Mouse (Mus musculus) subcutaneous adipose tissue, adult 2 months (tissue): ENCODE data around the gene Crip3. TPM values are rescaled to one million over a fixed set of nuclear protein-coding genes. Genes with fewer than 3 reads are reported as not detected.

Experiments
- polyA plus RNA-seq: library from polyadenylated mRNA; depleted of rRNA; stranded (reverse); fragments of >200 nt; gene quantifications from 2 replicates; pipeline ENCODE4 v1.2.3, GENCODE M21; 2012; ENCODE audit warnings: low replicate concordance; rRNA removed

Gene Crip3
- 1.0 and 1.8 TPM in 2 replicates for polyA plus RNA-seq

DNA sequence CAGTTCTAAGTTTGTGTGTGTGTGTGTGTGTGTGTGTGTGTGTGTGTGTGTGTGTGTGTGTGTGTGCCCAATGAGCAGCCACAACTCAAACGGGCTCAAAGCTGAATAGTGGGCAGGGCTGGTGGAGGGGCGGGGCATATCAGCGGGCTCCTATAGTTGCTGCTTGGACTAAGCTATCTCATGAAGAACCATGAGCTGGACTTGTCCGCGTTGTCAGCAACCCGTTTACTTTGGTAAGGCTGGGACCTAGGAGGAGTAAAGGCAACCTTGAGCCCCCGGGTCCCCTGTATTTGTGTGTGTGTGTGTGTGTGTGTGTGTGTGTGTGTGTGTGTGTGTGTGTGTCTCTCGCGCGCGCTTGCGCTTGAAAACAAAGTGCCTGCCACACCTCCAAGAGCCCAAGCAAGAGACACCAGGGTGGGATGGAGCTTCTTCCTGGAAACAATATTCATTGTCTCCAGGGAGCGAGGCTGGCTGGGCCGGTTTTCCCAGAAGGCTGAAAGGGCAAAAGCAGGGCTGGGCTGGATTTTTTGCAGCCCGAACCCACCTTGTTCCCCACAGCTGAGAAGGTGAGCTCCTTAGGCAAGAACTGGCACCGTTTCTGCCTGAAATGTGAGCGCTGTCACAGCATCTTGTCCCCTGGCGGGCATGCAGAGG lies at the start of gene Crip3:
Crip3 (plus strand) TSS at position 166 of the 654 bp plus-strand sequence.

GRCm38 (mm10) chr17:46383294-46384060 lies 45.2 kb upstream of the Crip3 start, which contains the start of gene Zfp318:
Gene Zfp318, plus strand, starts transcription at chr17:46383731.

DNA sequence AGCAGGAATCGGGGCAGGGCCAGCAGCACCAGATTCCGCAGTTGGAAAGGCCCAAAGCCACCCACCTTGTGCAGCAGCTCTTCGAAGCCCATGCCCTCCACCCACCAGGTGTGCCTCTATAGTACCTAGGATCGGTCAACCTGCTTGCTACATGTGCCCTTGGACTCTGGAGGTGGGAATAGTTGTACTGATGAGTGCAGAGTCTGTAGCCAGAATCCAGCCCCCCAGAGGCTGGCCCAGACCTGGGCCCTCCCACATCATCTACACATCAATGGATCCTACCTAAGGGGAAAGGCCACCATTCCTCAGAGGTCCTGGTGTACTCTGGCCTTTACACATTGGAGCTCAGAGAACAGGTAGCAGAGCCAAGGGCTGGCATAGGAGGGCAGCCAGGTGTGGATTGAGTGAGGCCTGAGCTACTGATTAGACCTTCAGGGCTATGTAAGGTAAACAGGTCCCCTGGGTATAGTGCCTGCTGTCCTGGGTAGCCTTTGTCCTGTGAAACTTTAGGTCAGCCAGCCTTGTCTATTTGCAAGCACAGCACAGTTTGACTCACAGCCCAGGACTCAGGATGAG lies 9.7 kb downstream of the Crip3 start, which contains the start of gene Slc22a7:
Slc22a7 (minus strand) TSS at position 160 of the 576 bp plus-strand sequence.

Other genes starting within 250 kb of the Crip3 start
- gene Polh, start 226.3 kb upstream of the Crip3 start, polyA plus RNA-seq: 6.2 and 10.8 TPM in 2 replicates
- 18.1 and 38.0 TPM in 2 replicates for gene Xpo5, start 226.1 kb upstream of the Crip3 start, polyA plus RNA-seq
- gene Polr1c, start 180.9 kb upstream of the Crip3 start, polyA plus RNA-seq: 42.8 and 84.4 TPM in 2 replicates
- gene Yipf3, start 180.8 kb upstream of the Crip3 start, polyA plus RNA-seq: 197 and 229 TPM in 2 replicates
- gene Lrrc73, start 175.4 kb upstream of the Crip3 start, polyA plus RNA-seq: 0.96 and 5.5 TPM in 2 replicates
- 31.2 and 53.7 TPM in 2 replicates for gene Tjap1, start 145.9 kb upstream of the Crip3 start, polyA plus RNA-seq
- gene Dlk2, start 131.5 kb upstream of the Crip3 start, polyA plus RNA-seq: 0.52 and 0.66 TPM in 2 replicates
- 12.5 and 17.4 TPM in 2 replicates for gene Abcc10, start 100.6 kb upstream of the Crip3 start, polyA plus RNA-seq
- 10.7 and 24.5 TPM in 2 replicates for gene Zfp318, start 45.2 kb upstream of the Crip3 start, polyA plus RNA-seq
- not detected in 2 replicates for gene Slc22a7, start 9.5 kb downstream of the Crip3 start, polyA plus RNA-seq
- gene Ttbk1, start 58.7 kb downstream of the Crip3 start, polyA plus RNA-seq: 0.03 and 0.35 TPM in 2 replicates
- 0.52 and 9.8 TPM in 2 replicates for gene Dnph1, start 67.8 kb downstream of the Crip3 start, polyA plus RNA-seq
- 31.7 and 46.2 TPM in 2 replicates for gene Cul9, start 117.5 kb downstream of the Crip3 start, polyA plus RNA-seq
- 89.3 and 235 TPM in 2 replicates for gene Srf, start 127.2 kb downstream of the Crip3 start, polyA plus RNA-seq
- 5.1 and 118 TPM in 2 replicates for gene Ptk7, start 200.6 kb downstream of the Crip3 start, polyA plus RNA-seq
- gene Klc4, start 217.1 kb downstream of the Crip3 start, polyA plus RNA-seq: 14.9 and 19.2 TPM in 2 replicates
- 65.3 and 89.3 TPM in 2 replicates for gene Mrpl2, start 217.3 kb downstream of the Crip3 start, polyA plus RNA-seq
- 39.0 and 83.9 TPM in 2 replicates for gene Cul7, start 221.4 kb downstream of the Crip3 start, polyA plus RNA-seq
- 35.9 and 42.6 TPM in 2 replicates for gene Rrp36, start 245.4 kb downstream of the Crip3 start, polyA plus RNA-seq
- 80.7 and 88.9 TPM in 2 replicates for gene Mea1, start 249.9 kb downstream of the Crip3 start, polyA plus RNA-seq